8 mouse cellular contexts compared by ENCODE assay signal in genomic region chr2:157367184-157367893, GRCm38 (mm10). TPM values are rescaled to one million over a fixed set of nuclear protein-coding genes. Genes with fewer than 3 reads are reported as not detected.
DNase-seq lines count a peak whose midpoint lies in the region; ATAC-seq and TF ChIP-seq lines count a peak whose summit lies in the region.

TSS of gene Manbal (plus strand) at chr2:157367594.

- no peaks in the 10 kb centered on the region for H3K9me3 ChIP-seq in hindbrain, embryonic 14.5 days (ENCODE audit: control insufficient read depth, low read length)

- peak within 1 kb of the TSS; percentile 99 for H3K4me3 ChIP-seq in hindbrain, embryonic 14.5 days (replicated peaks; ENCODE audit: low read length)

- TF ChIP-seq CTCF in Patski (IDR thresholded peaks at IDR 0.05) = no peak

- POLR2A ChIA-PET in Patski (lab: Charles Lee) = interaction anchor here (0.5 to 1.3 kb wide), 4 partner anchors 13 to 90 kb away, joined by 3 to 7 read pairs (median 6); no protein-coding TSS in a partner anchor

- peaks cover 19% of the 10 kb centered on the region for H3K4me1 ChIP-seq in hindbrain, embryonic 14.5 days (replicated peaks; ENCODE audit: control insufficient read depth, insufficient read depth, low read length)

- CTCF ChIA-PET in Patski (lab: Charles Lee) = interaction anchor here (1.1 kb wide), 1 partner anchor 26 kb away, joined by 3 read pairs; no protein-coding TSS in a partner anchor

- WGBS in hindbrain, embryonic 14.5 days = 4% methylated on average over 42 of the region's 42 CpGs

- peak within 1 kb of the TSS; percentile 95 for H3K4me2 ChIP-seq in hindbrain, embryonic 14.5 days (replicated peaks)

- H3K27me3 ChIP-seq in Patski = no peaks in the 10 kb centered on the region
- no peaks in the 10 kb centered on the region for H3K27me3 ChIP-seq in hindbrain, embryonic 14.5 days (ENCODE audit: control insufficient read depth, insufficient read depth, low read length)

- no peaks in the 10 kb centered on the region for H3K36me3 ChIP-seq in hindbrain, embryonic 14.5 days (replicated peaks; ENCODE audit: control insufficient read depth, insufficient read depth)

- H3K27ac ChIP-seq in hindbrain, embryonic 14.5 days = peak within 1 kb of the TSS; percentile 93

- peak within 1 kb of the TSS; percentile 98 for H3K9ac ChIP-seq in hindbrain, embryonic 14.5 days

- in situ Hi-C loops in Patski (cut with MboI; ENCODE audit: low pct_unique_long_range_greater_than_20kb) = loop anchor here (5.0 kb wide), 1 partner anchor 80 kb away; no protein-coding TSS in a partner anchor

- peak; percentile 73 for ATAC-seq in Patski
- ATAC-seq in hindbrain, embryonic 14.5 days (ENCODE audit: low FRiP score) = peak; percentile 86

- DNase-seq in Patski (ENCODE audit: low read depth, low spot score) = peak; percentile 51
- DNase-seq in cerebellum, postnatal 14 days = peak; percentile 98
- DNase-seq in frontal cortex, postnatal 25 days (ENCODE audit: low spot score in 2 of 2) = peak; percentile 92 to 97
- peak; percentile 94 for DNase-seq in hindbrain, embryonic 14.5 days (ENCODE audit: low spot score)
- peak; percentile 93 to 97 for DNase-seq in layer of hippocampus, postnatal 36 days
- peak; percentile 95 for DNase-seq in lung, postnatal 36 days
- DNase-seq in retina, postnatal 1 day = peak; percentile 92
- peak; percentile 90 to 95 for DNase-seq in urinary bladder, adult 18-20 months (ENCODE audit: low spot score in 2 of 2)

RNA-seq across cellular contexts. Expression of gene Manbal, which starts in this region (rescaled TPM):
- polyA plus RNA-seq in Patski (2021) = 63.9 TPM
- polyA plus RNA-seq in hindbrain, embryonic 14.5 days (2014; fragmentation: Nextera tagmentation; extraction: Ambion mirVana) = 53.3 and 58.1 TPM in 2 replicates
- total RNA-seq in layer of hippocampus, postnatal 36 days (2021) = 10 to 100 TPM; 53.6 to 60.9 TPM

Comparison
In these comparisons a context has a peak if more than half of its experiments do, and no peak if none do; other contexts are left out.
1. Peak in every context shown above with its lines: DNase-seq, ATAC-seq, H3K4me3 ChIP-seq and H3K27ac ChIP-seq.